Mouse (Mus musculus): ENCODE results near the gene Ccdc117. TPM values are rescaled to one million over a fixed set of nuclear protein-coding genes. Genes with fewer than 3 reads are reported as not detected.
"Not testable (repeated sequence)": the region's sequence is repeated elsewhere in the genome, so short reads cannot be mapped to it uniquely, and the experiment has no call there.

Gene Ccdc117
- total and polyA plus RNA-seq, 2 experiments from 2014 or later, result 6.6 to 10.5 TPM

GRCm38 (mm10) chr11:5512099-5512725, 29.8 kb downstream of the Ccdc117 start:
- WGBS, result 79% methylated on average over 12 of the region's 12 CpGs
- no peaks in the 10 kb centered on the region for H3K9me3 ChIP-seq (ENCODE audit: low read length)
- H3K4me2 ChIP-seq (ENCODE audit: low read depth, low read length), result no peak overlapping the region
- H3K4me3 ChIP-seq (ENCODE audit: low read length), result no peak overlapping the region
- no peak overlapping the region for H3K27ac ChIP-seq
- ATAC-seq (no peak), DNase-seq (ENCODE audit: low spot score) (no peak)
- H3K9ac ChIP-seq (replicated peaks; ENCODE audit: low read length), result no peak overlapping the region
- TF ChIP-seq CTCF (IDR thresholded peaks at IDR 0.05; ENCODE audit: low read depth), result no peak
- H3K36me3 ChIP-seq (ENCODE audit: insufficient read depth, low read length), result no peaks in the 10 kb centered on the region
- peaks cover 4% of the 10 kb centered on the region; the same call in 1 of the 2 replicates for H3K4me1 ChIP-seq (ENCODE audit: insufficient read depth, low read length)
- no peaks in the 10 kb centered on the region for H3K27me3 ChIP-seq (ENCODE audit: insufficient read depth, low read length)

GRCm38 (mm10) chr11:5510686-5511085, 31.3 kb downstream of the Ccdc117 start:
- not testable (repeated sequence) for H3K27ac ChIP-seq; H3K36me3 ChIP-seq (ENCODE audit: insufficient read depth, low read length); H3K4me2 ChIP-seq (ENCODE audit: low read depth, low read length); ATAC-seq; H3K4me3 ChIP-seq (ENCODE audit: low read length); DNase-seq (ENCODE audit: low spot score); H3K9ac ChIP-seq (replicated peaks; ENCODE audit: low read length); H3K27me3 ChIP-seq (ENCODE audit: insufficient read depth, low read length); H3K4me1 ChIP-seq (ENCODE audit: insufficient read depth, low read length); H3K9me3 ChIP-seq (ENCODE audit: low read length)
- no CpG with 5 or more reads among the region's 2 CpGs for WGBS

DNA sequence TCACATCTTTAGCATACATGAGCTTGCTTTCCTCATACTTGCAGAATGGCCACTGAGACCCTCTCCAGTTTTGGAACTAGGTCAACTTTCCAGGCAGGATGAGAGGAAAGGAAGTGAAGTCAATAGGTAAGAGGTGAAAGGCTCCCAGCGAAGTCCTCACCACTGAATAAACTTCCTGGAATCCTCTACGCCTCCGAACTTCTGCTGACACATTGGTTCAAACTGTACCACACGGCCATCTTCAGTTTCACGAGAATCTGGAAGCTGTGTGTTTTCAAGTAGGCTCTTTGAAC, 31.9 kb downstream of the Ccdc117 start:
- Histone ChIP-seq H3K27ac (no peak overlapping the region), H3K9ac (replicated peaks; ENCODE audit: low read length) (no peak overlapping the region), H3K4me1 (ENCODE audit: insufficient read depth, low read length) (peaks cover 4% of the 10 kb centered on the region; the same call in 1 of the 2 replicates), H3K27me3 (ENCODE audit: insufficient read depth, low read length) (no peaks in the 10 kb centered on the region), H3K4me3 (ENCODE audit: low read length) (no peak overlapping the region), H3K9me3 (ENCODE audit: low read length) (no peaks in the 10 kb centered on the region), H3K36me3 (ENCODE audit: insufficient read depth, low read length) (no peaks in the 10 kb centered on the region), H3K4me2 (ENCODE audit: low read depth, low read length) (no peak overlapping the region)
- WGBS, result 89% methylated on average over 5 of the region's 5 CpGs
- DNase-seq (ENCODE audit: low spot score) (no peak), ATAC-seq (no peak)
- no peak for TF ChIP-seq CTCF (IDR thresholded peaks at IDR 0.05; ENCODE audit: low read depth)

GRCm38 (mm10) chr11:5509215-5510098, 32.5 kb downstream of the Ccdc117 start:
- H3K9ac ChIP-seq (replicated peaks; ENCODE audit: low read length), result no peak overlapping the region
- H3K9me3 ChIP-seq (ENCODE audit: low read length), result no peaks in the 10 kb centered on the region
- no peaks in the 10 kb centered on the region for H3K36me3 ChIP-seq (ENCODE audit: insufficient read depth, low read length)
- DNase-seq (ENCODE audit: low spot score) (no peak), ATAC-seq (no peak)
- 83% methylated on average over 8 of the region's 8 CpGs for WGBS
- peaks cover 4% of the 10 kb centered on the region; the same call in 1 of the 2 replicates for H3K4me1 ChIP-seq (ENCODE audit: insufficient read depth, low read length)
- no peak overlapping the region for H3K4me3 ChIP-seq (ENCODE audit: low read length)
- TF ChIP-seq CTCF (IDR thresholded peaks at IDR 0.05; ENCODE audit: low read depth), result no peak
- no peak overlapping the region for H3K4me2 ChIP-seq (ENCODE audit: low read depth, low read length)
- no peaks in the 10 kb centered on the region for H3K27me3 ChIP-seq (ENCODE audit: insufficient read depth, low read length)
- no peak overlapping the region for H3K27ac ChIP-seq

GRCm38 (mm10) chr11:5505856-5506575, 36.0 kb downstream of the Ccdc117 start:
- ATAC-seq (no peak), DNase-seq (ENCODE audit: low spot score) (no peak)
- Histone ChIP-seq H3K9ac (replicated peaks; ENCODE audit: low read length) (no peak overlapping the region), H3K4me2 (ENCODE audit: low read depth, low read length) (peak overlapping the region; percentile 14; the same call in 1 of the 2 replicates), H3K4me1 (ENCODE audit: insufficient read depth, low read length) (peaks cover 4% of the 10 kb centered on the region; the same call in 1 of the 2 replicates), H3K27ac (no peak overlapping the region), H3K4me3 (ENCODE audit: low read length) (no peak overlapping the region), H3K27me3 (ENCODE audit: insufficient read depth, low read length) (no peaks in the 10 kb centered on the region), H3K9me3 (ENCODE audit: low read length) (no peaks in the 10 kb centered on the region), H3K36me3 (ENCODE audit: insufficient read depth, low read length) (no peaks in the 10 kb centered on the region)
- 29% methylated on average over 18 of the region's 18 CpGs for WGBS
- TF ChIP-seq CTCF (IDR thresholded peaks at IDR 0.05; ENCODE audit: low read depth), result no peak

DNA sequence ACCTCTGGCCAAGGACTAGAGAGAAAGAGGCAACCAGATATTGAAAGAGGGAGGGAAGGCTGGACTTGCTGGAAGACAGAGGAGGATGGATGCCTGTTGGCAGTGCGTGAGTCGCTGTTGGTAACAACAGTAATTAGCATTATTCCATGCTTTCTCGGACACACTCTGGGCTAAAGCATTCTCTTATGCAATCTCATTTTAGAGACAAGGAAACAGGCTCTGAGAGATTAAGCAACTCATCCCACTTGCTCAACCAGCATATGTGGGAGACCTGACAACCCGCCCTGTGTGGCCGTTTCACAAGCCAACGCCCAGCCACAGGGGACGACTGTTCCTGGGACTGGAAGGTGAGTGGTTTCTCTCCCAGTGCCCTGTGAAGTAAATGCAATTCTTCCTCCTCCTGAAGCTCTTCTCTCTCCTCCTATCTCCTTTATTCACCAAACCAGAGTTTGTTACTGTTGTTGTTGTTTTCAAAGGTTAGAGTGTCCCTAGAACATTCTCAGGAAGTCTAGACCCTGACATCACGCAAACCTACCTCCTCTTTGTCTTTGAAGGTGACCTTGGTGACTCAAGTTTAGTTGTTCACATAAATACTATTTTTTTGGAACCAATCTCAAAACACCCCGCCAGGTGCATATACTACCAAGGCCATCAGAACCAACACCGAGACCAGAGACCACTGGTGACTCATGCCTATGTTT, 39.5 kb downstream of the Ccdc117 start:
- no peaks in the 10 kb centered on the region for H3K27me3 ChIP-seq (ENCODE audit: insufficient read depth, low read length)
- no peaks in the 10 kb centered on the region for H3K4me1 ChIP-seq (ENCODE audit: insufficient read depth, low read length)
- no peak overlapping the region for H3K4me3 ChIP-seq (ENCODE audit: low read length)
- no peak overlapping the region for H3K9ac ChIP-seq (replicated peaks; ENCODE audit: low read length)
- WGBS, result 86% methylated on average over 10 of the region's 10 CpGs
- no peak overlapping the region for H3K4me2 ChIP-seq (ENCODE audit: low read depth, low read length)
- H3K9me3 ChIP-seq (ENCODE audit: low read length), result no peaks in the 10 kb centered on the region
- no peak for DNase-seq (ENCODE audit: low spot score)
- H3K36me3 ChIP-seq (ENCODE audit: insufficient read depth, low read length), result no peaks in the 10 kb centered on the region
- no peak for TF ChIP-seq CTCF (IDR thresholded peaks at IDR 0.05; ENCODE audit: low read depth)
- H3K27ac ChIP-seq, result no peak overlapping the region
- ATAC-seq, result no peak
